Mouse (Mus musculus) embryonic facial prominence, embryonic 10.5 days (tissue): Measurements from ENCODE around the gene Ttc22. TPM values are rescaled to one million over a fixed set of nuclear protein-coding genes. Genes with fewer than 3 reads are reported as not detected.

ENCODE experiments used
- DNase-seq: peaks from one replicate; pipeline ENCODE4 v3.0.0-alpha.2; 2017; ENCODE audit warnings: low spot score
- H3K27ac ChIP-seq: fragments of 300-500 bp; sonication (generic); replicated peaks from 2 replicates; pipeline ENCODE4 v1.5.1; 2016; ENCODE audit warnings: mild to moderate bottlenecking
- H3K27me3 ChIP-seq: fragments of 300-500 bp; sonication (generic); replicated peaks from 2 replicates; pipeline ENCODE4 v1.6.1; 2016; ENCODE audit warnings: low read depth, mild to moderate bottlenecking; ENCODE audit not compliant: poor library complexity, severe bottlenecking
- H3K36me3 ChIP-seq: fragments of 300-500 bp; sonication (generic); replicated peaks from 2 replicates; pipeline ENCODE4 v1.6.1; 2016; ENCODE audit warnings: mild to moderate bottlenecking, moderate library complexity
- H3K4me1 ChIP-seq: fragments of 300-500 bp; sonication (generic); 2 replicates; pipeline ENCODE4 v1.6.1; 2016
- H3K4me3 ChIP-seq: fragments of 300-500 bp; sonication (generic); 2 replicates; pipeline ENCODE4 v1.5.1; 2016; ENCODE audit warnings: mild to moderate bottlenecking, moderate library complexity
- H3K9me3 ChIP-seq: fragments of 300-500 bp; sonication (generic); 2 replicates; pipeline ENCODE4 v1.6.1; 2016; ENCODE audit warnings: mild to moderate bottlenecking
- WGBS: fragments of 180-500 bp; shearing (Covaris S2); methylation state at CpG from one replicate; pipeline ENCODE4 v1.1.7; 2016; 5-methylcytosine and 5-hydroxymethylcytosine counted together
- polyA plus RNA-seq: library from polyadenylated mRNA; unstranded; fragments of >200 nt; fragmentation: Nextera tagmentation; extraction: Ambion mirVana; gene quantifications from 2 replicates; pipeline ENCODE4 v1.2.1, GENCODE M21; 2016

Ttc22 gene
- polyA plus RNA-seq, 1 experiment from 2014 or later: not detected

- 76% methylated on average over 5 of the region's 5 CpGs for WGBS
- H3K36me3 ChIP-seq: no peaks in the 10 kb centered on the region
- DNase-seq: no peak
- no peaks in the 10 kb centered on the region; the same call in 1 of the 2 replicates for H3K9me3 ChIP-seq
- no peak overlapping the region for H3K27ac ChIP-seq
- H3K4me1 ChIP-seq: peaks cover 15% of the 10 kb centered on the region
- H3K27me3 ChIP-seq: peaks cover 31% of the 10 kb centered on the region
- H3K4me3 ChIP-seq: no peak overlapping the region
Observed at GRCm38 (mm10) chr4:106645797-106646196, 23.6 kb downstream of the Ttc22 start.

GRCm38 (mm10) chr4:106647137-106647536 is 24.9 kb downstream of the Ttc22 start:
- no peaks in the 10 kb centered on the region for H3K9me3 ChIP-seq
- peaks cover 23% of the 10 kb centered on the region for H3K4me1 ChIP-seq
- H3K27ac ChIP-seq: no peak overlapping the region
- no peak overlapping the region for H3K4me3 ChIP-seq
- 88% methylated on average over 6 of the region's 6 CpGs for WGBS
- no peak for DNase-seq
- no peaks in the 10 kb centered on the region for H3K36me3 ChIP-seq
- peaks cover 31% of the 10 kb centered on the region for H3K27me3 ChIP-seq

- Histone ChIP-seq H3K9me3 (no peaks in the 10 kb centered on the region), H3K4me1 (peaks cover 12% of the 10 kb centered on the region), H3K4me3 (peak within 1 kb of the TSS; percentile 76), H3K27me3 (peaks cover 30% of the 10 kb centered on the region), H3K36me3 (peaks cover 32% of the 10 kb centered on the region), H3K27ac (peak within 1 kb of the TSS; percentile 87)
- peak; percentile 99 for DNase-seq
- WGBS: 4% methylated on average over 40 of the region's 40 CpGs
Observed at GRCm38 (mm10) chr4:106650833-106651527, 28.7 kb downstream of the Ttc22 start, which contains the start of gene Pars2. TSS of gene Pars2 (plus strand) at chr4:106651069.

- DNase-seq: no peak
- no peak overlapping the region for H3K27ac ChIP-seq
- peaks cover 16% of the 10 kb centered on the region for H3K27me3 ChIP-seq
- H3K4me1 ChIP-seq: peaks cover 12% of the 10 kb centered on the region
- peaks cover 48% of the 10 kb centered on the region for H3K36me3 ChIP-seq
- H3K4me3 ChIP-seq: no peak overlapping the region
- WGBS: 97% methylated on average over 3 of the region's 3 CpGs
- H3K9me3 ChIP-seq: no peaks in the 10 kb centered on the region
Observed at GRCm38 (mm10) chr4:106652546-106652945, 30.3 kb downstream of the Ttc22 start.

- Histone ChIP-seq H3K36me3 (peaks cover 53% of the 10 kb centered on the region), H3K4me3 (no peak overlapping the region), H3K27ac (no peak overlapping the region), H3K27me3 (peaks cover 11% of the 10 kb centered on the region), H3K4me1 (peaks cover 12% of the 10 kb centered on the region), H3K9me3 (no peaks in the 10 kb centered on the region)
- DNase-seq: no peak
- 93% methylated on average over 15 of the region's 15 CpGs for WGBS
Observed at GRCm38 (mm10) chr4:106653051-106653450, 30.8 kb downstream of the Ttc22 start.

GRCm38 (mm10) chr4:106655681-106656080 is 33.4 kb downstream of the Ttc22 start:
- H3K36me3 ChIP-seq: peaks cover 77% of the 10 kb centered on the region

GRCm38 (mm10) chr4:106663956-106664470 is 41.8 kb downstream of the Ttc22 start:
- no peak for DNase-seq
- Histone ChIP-seq H3K4me3 (no peak overlapping the region), H3K9me3 (no peaks in the 10 kb centered on the region), H3K27me3 (no peaks in the 10 kb centered on the region), H3K27ac (no peak overlapping the region), H3K4me1 (no peaks in the 10 kb centered on the region), H3K36me3 (peaks cover 100% of the 10 kb centered on the region)
- WGBS: 94% methylated on average over 5 of the region's 5 CpGs

More at GRCm38 (mm10) chr4:106655681-106656080, 33.4 kb downstream of the Ttc22 start:
- peaks cover 8% of the 10 kb centered on the region for H3K4me1 ChIP-seq
- H3K9me3 ChIP-seq: no peaks in the 10 kb centered on the region
- 90% methylated on average over 10 of the region's 10 CpGs for WGBS
- H3K27ac ChIP-seq: no peak overlapping the region
- no peak overlapping the region for H3K4me3 ChIP-seq
- no peak for DNase-seq
- no peaks in the 10 kb centered on the region for H3K27me3 ChIP-seq

GRCm38 (mm10) chr4:106664697-106665096 is 42.5 kb downstream of the Ttc22 start:
- WGBS: 94% methylated on average over 6 of the region's 6 CpGs
- Histone ChIP-seq H3K27me3 (no peaks in the 10 kb centered on the region), H3K4me1 (no peaks in the 10 kb centered on the region), H3K4me3 (no peak overlapping the region), H3K27ac (no peak overlapping the region), H3K9me3 (no peaks in the 10 kb centered on the region), H3K36me3 (peaks cover 100% of the 10 kb centered on the region)
- DNase-seq: no peak

- Histone ChIP-seq H3K27me3 (no peaks in the 10 kb centered on the region), H3K36me3 (peaks cover 100% of the 10 kb centered on the region), H3K27ac (no peak overlapping the region), H3K9me3 (no peaks in the 10 kb centered on the region), H3K4me3 (no peak overlapping the region), H3K4me1 (no peaks in the 10 kb centered on the region)
- no peak for DNase-seq
- WGBS: 93% methylated on average over 2 of the region's 2 CpGs
Observed at GRCm38 (mm10) chr4:106665269-106665668, 43.0 kb downstream of the Ttc22 start.

GRCm38 (mm10) chr4:106665673-106666072 is 43.4 kb downstream of the Ttc22 start:
- WGBS: 94% methylated on average over 10 of the region's 10 CpGs
- Histone ChIP-seq H3K27ac (no peak overlapping the region), H3K4me3 (no peak overlapping the region), H3K27me3 (no peaks in the 10 kb centered on the region), H3K36me3 (peaks cover 100% of the 10 kb centered on the region), H3K9me3 (no peaks in the 10 kb centered on the region), H3K4me1 (no peaks in the 10 kb centered on the region)
- no peak for DNase-seq

- H3K27ac ChIP-seq: no peak overlapping the region
- peaks cover 100% of the 10 kb centered on the region for H3K36me3 ChIP-seq
- H3K9me3 ChIP-seq: no peaks in the 10 kb centered on the region
- no peaks in the 10 kb centered on the region for H3K27me3 ChIP-seq
- 88% methylated on average over 2 of the region's 2 CpGs for WGBS
- no peak overlapping the region for H3K4me3 ChIP-seq
- no peak for DNase-seq
- H3K4me1 ChIP-seq: no peaks in the 10 kb centered on the region
Observed at GRCm38 (mm10) chr4:106666546-106666945, 44.3 kb downstream of the Ttc22 start.

GRCm38 (mm10) chr4:106676749-106677148 is 54.5 kb downstream of the Ttc22 start:
- 94% methylated on average over 5 of the region's 5 CpGs for WGBS
- peaks cover 58% of the 10 kb centered on the region for H3K36me3 ChIP-seq

GRCm38 (mm10) chr4:106678442-106679118 is 56.3 kb downstream of the Ttc22 start, which contains the start of gene Ttc4:
TSS of gene Ttc4 (minus strand) at chr4:106678944.
- no peaks in the 10 kb centered on the region for H3K27me3 ChIP-seq
- peak within 1 kb of the TSS; percentile 92 for H3K4me3 ChIP-seq
- H3K9me3 ChIP-seq: no peaks in the 10 kb centered on the region
- H3K36me3 ChIP-seq: peaks cover 40% of the 10 kb centered on the region
- peaks cover 9% of the 10 kb centered on the region for H3K4me1 ChIP-seq
- DNase-seq: peak; percentile 97
- under 1% methylated on average over 43 of the region's 43 CpGs for WGBS
- H3K27ac ChIP-seq: peak within 1 kb of the TSS; percentile 87

More at GRCm38 (mm10) chr4:106676749-106677148, 54.5 kb downstream of the Ttc22 start:
- no peak overlapping the region for H3K27ac ChIP-seq
- H3K27me3 ChIP-seq: no peaks in the 10 kb centered on the region
- no peak overlapping the region for H3K4me3 ChIP-seq
- no peaks in the 10 kb centered on the region for H3K9me3 ChIP-seq
- peaks cover 9% of the 10 kb centered on the region for H3K4me1 ChIP-seq
- no peak for DNase-seq
